Mouse (Mus musculus) intestine, postnatal 0 days (tissue): ENCODE measurements at regions not wholly inside any gene's neighbourhood (a gene's known extent, or its start where the extent isn't known, plus 50 kb on each side); places are given as distances from the start of the nearest gene placed in this dataset.

Experiments used
- ATAC-seq: fragments of 200-750 bp; cut with Nextera tagmentation; 2 replicates; pipeline ENCODE4 v1.8.0; 2017; ENCODE audit warnings: mild to moderate bottlenecking, moderate TSS enrichment, moderate library complexity
- H3K27ac ChIP-seq: fragments of 300-500 bp; sonication (generic); 2 replicates; pipeline ENCODE4 v1.5.1; 2014; ENCODE audit warnings: mild to moderate bottlenecking, low read depth, low read length, moderate library complexity
- H3K27me3 ChIP-seq: fragments of 300-500 bp; sonication (generic); replicated peaks from 2 replicates; pipeline ENCODE4 v1.6.1; 2014; ENCODE audit warnings: low read length, mixed read lengths; ENCODE audit not compliant: control insufficient read depth, insufficient read depth
- H3K36me3 ChIP-seq: fragments of 300-500 bp; sonication (generic); 2 replicates; pipeline ENCODE4 v1.6.1; 2014; ENCODE audit warnings: mild to moderate bottlenecking, moderate library complexity; ENCODE audit not compliant: control insufficient read depth, insufficient read depth
- H3K4me1 ChIP-seq: fragments of 300-500 bp; sonication (generic); replicated peaks from 2 replicates; pipeline ENCODE4 v1.6.1; 2014; ENCODE audit warnings: antibody characterized with exemption, low read length, mixed read lengths; ENCODE audit not compliant: control insufficient read depth, insufficient read depth
- H3K4me2 ChIP-seq: fragments of 300-500 bp; sonication (generic); replicated peaks from 2 replicates; pipeline ENCODE4 v1.6.1; 2014; ENCODE audit warnings: low read depth, mild to moderate bottlenecking, moderate library complexity
- H3K4me3 ChIP-seq: fragments of 300-500 bp; sonication (generic); 2 replicates; pipeline ENCODE4 v1.5.1; 2014; ENCODE audit warnings: low read depth, low read length
- H3K9ac ChIP-seq: fragments of 300-500 bp; sonication (generic); 2 replicates; pipeline ENCODE4 v1.6.1; 2014; ENCODE audit warnings: mild to moderate bottlenecking, low read depth, low read length
- H3K9me3 ChIP-seq: fragments of 300-500 bp; sonication (generic); 2 replicates; pipeline ENCODE4 v1.6.1; 2016; ENCODE audit warnings: mixed run types; ENCODE audit not compliant: control insufficient read depth
- CTCF ChIP-seq: sonication (generic); IDR thresholded peaks from 2 replicates; pipeline ENCODE4 v1.5.1; 2016; ENCODE audit warnings: low read depth, mild to moderate bottlenecking, control low read depth, antibody characterized with exemption, moderate library complexity
- WGBS: fragments of 180-500 bp; shearing (Covaris S2); extraction: QIAGEN DNeasy Blood & Tissue Kit; methylation state at CpG from one replicate; pipeline ENCODE4 v1.1.7; 2014; 5-methylcytosine and 5-hydroxymethylcytosine counted together

DNA sequence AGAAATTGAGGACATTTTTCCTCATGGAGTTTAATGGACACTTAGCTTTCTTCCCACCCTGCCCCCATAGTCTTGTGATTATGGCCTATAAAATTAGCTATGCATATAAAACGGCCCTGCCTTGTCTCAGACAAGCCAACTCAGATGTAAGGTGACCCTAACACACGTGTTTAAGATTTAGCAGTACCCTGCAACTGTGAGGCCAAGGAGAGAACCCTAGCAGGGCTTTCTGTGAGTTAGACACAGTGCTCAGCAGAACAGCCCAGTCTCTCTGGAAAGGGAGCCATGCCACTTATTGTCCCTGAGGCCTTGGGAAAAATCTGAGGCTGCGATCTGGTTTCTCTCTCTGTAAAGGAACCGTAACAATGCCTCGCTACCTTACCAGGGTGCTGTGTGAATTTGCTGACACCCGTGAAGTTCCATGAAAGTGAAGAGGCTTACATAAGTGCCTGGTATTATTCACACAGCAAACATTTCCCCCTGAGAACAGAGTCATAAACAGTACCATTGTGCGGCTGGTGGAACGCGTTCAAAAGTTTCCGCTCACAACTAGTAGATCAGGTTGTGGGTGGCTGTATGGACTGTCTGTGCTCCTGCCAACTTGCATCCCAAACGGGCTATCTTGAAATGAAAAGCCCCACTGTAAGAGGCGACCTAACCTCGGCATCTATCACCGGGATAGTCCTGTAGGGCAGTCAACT, 162.3 kb upstream of the Ankrd55 start:
- H3K27ac ChIP-seq = no peak overlapping the region
- WGBS = 70% methylated on average over 14 of the region's 14 CpGs
- ATAC-seq = no peak

DNA sequence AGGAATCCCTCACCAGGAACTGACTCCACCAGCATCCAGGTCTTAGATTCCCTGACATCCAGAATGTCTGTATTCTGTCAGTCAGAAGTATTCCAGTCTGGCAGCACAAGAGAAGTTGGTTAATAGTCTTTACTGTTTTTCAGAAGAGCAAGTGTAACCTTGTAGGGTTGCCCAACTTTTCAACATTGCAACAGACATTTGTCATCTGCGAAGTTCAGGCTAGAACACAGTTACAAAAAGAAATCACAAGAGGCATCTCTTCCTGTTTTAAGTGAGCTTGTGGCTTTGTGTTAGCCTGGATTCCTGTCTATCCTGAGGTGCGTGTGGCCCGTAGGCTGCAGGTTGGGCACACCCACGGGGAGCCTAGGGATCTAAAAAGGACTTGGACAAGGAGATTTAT, 158.0 kb upstream of the Ankrd55 start:
- Histone ChIP-seq H3K27ac (no peak overlapping the region), H3K4me3 (no peak overlapping the region), H3K36me3 (no peaks in the 10 kb centered on the region), H3K9ac (no peak overlapping the region), H3K27me3 (no peaks in the 10 kb centered on the region), H3K4me1 (no peaks in the 10 kb centered on the region), H3K4me2 (no peak overlapping the region), H3K9me3 (no peaks in the 10 kb centered on the region)
- 72% methylated on average over 4 of the region's 4 CpGs for WGBS
- no peak for TF ChIP-seq CTCF
- no peak for ATAC-seq

More for the DNA sequence above, 162.3 kb upstream of the Ankrd55 start:
- Histone ChIP-seq H3K27me3 (no peaks in the 10 kb centered on the region), H3K4me1 (no peaks in the 10 kb centered on the region), H3K9me3 (no peaks in the 10 kb centered on the region), H3K36me3 (no peaks in the 10 kb centered on the region), H3K4me2 (no peak overlapping the region), H3K9ac (no peak overlapping the region), H3K4me3 (no peak overlapping the region)
- no peak for TF ChIP-seq CTCF

DNA sequence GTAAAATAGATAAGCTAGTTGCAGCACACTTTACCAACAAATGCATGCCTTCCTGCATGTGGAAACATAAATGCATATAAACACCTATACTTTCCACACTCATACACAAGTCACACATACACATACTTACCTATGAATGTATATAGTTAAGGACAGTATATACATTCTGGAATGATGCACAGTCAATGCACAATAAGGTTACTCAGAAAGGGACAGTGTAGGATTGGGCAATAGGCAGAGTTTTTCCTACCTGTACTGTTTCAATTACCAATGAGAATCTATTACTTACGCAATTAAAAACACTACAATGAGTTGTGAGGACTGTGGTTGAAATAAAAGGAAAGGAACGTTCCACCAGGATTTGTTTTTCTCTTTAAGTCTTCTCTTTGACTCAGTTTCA, 157.5 kb upstream of the Ankrd55 start:
- TF ChIP-seq CTCF = no peak
- WGBS = 83% methylated on average over 2 of the region's 2 CpGs
- H3K4me2 ChIP-seq = no peak overlapping the region
- no peaks in the 10 kb centered on the region for H3K9me3 ChIP-seq
- H3K4me3 ChIP-seq = no peak overlapping the region
- H3K9ac ChIP-seq = no peak overlapping the region
- no peaks in the 10 kb centered on the region for H3K27me3 ChIP-seq
- H3K36me3 ChIP-seq = no peaks in the 10 kb centered on the region
- H3K27ac ChIP-seq = no peak overlapping the region
- no peaks in the 10 kb centered on the region for H3K4me1 ChIP-seq
- no peak for ATAC-seq

DNA sequence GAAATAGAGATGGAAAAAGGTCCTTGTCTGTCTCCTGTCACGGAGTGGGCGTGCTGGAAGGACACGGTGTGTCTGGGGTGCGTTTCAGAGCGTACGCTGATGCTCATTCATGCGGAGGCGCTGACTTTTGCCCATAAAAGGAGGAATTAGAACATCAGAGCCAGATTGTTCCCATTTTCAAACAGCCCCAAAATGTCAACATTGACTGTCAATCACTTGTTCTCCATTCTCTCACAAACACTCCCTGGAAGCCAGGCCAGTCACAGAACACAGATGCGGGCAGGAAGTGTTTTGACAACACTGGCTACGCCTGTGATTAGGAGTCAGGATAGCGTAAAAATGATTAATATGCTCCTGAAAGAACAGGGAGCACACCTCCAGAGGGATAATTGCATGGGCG, 157.1 kb upstream of the Ankrd55 start:
- H3K36me3 ChIP-seq = no peaks in the 10 kb centered on the region
- no peak overlapping the region for H3K4me2 ChIP-seq
- no peaks in the 10 kb centered on the region for H3K9me3 ChIP-seq
- H3K9ac ChIP-seq = no peak overlapping the region
- WGBS = 66% methylated on average over 12 of the region's 12 CpGs
- no peak for ATAC-seq
- TF ChIP-seq CTCF = no peak
- H3K4me3 ChIP-seq = no peak overlapping the region
- H3K4me1 ChIP-seq = no peaks in the 10 kb centered on the region
- H3K27me3 ChIP-seq = no peaks in the 10 kb centered on the region
- H3K27ac ChIP-seq = no peak overlapping the region

DNA sequence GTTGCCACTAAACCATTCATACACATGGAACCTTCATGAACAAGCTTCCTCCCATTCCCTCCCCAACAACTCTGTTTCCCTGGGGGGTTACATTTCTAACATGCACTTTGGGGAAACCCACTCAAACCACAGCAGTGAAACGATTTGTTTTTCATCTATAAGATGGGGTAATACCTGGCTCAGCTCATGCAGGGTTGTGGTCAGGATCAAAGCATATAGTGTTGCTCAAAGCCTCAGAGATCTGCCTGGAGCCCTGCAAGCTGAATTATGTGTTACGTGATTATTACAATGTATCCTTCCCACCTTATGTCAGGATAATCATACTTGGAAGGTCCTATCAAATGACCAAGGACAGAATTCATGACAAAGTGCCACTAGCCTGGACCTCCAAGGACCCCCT, 154.5 kb upstream of the Ankrd55 start:
- no peak overlapping the region for H3K9ac ChIP-seq
- H3K9me3 ChIP-seq = no peaks in the 10 kb centered on the region
- no peak overlapping the region for H3K4me2 ChIP-seq
- no peaks in the 10 kb centered on the region for H3K4me1 ChIP-seq
- H3K4me3 ChIP-seq = no peak overlapping the region
- no peak for TF ChIP-seq CTCF
- H3K36me3 ChIP-seq = no peaks in the 10 kb centered on the region
- 93% methylated on average over 2 of the region's 2 CpGs for WGBS
- no peak overlapping the region for H3K27ac ChIP-seq
- no peaks in the 10 kb centered on the region for H3K27me3 ChIP-seq
- no peak for ATAC-seq

DNA sequence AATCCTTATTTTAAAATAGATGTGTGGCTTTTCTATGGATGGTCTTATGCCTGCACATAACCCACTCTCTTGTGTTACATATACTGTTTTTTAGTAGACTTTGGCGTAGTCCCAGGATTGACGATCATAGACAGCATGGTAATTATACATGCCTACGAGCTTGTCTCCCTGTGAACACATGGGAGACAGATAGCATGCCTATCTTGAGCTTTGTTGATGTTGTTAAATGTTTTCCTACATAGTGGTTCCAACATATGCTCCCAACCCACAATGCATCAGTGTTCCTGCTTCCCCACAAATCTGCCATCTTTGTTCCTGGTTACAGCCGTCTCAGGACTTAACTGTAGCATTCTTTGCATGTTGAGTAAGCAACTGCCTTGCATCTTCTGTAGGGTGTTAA, 153.6 kb upstream of the Ankrd55 start:
- TF ChIP-seq CTCF = no peak
- WGBS = 93% methylated on average over 4 of the region's 4 CpGs
- H3K27me3 ChIP-seq = no peaks in the 10 kb centered on the region
- no peaks in the 10 kb centered on the region for H3K9me3 ChIP-seq
- H3K4me3 ChIP-seq = no peak overlapping the region
- H3K27ac ChIP-seq = no peak overlapping the region
- no peaks in the 10 kb centered on the region for H3K4me1 ChIP-seq
- H3K36me3 ChIP-seq = no peaks in the 10 kb centered on the region
- H3K4me2 ChIP-seq = no peak overlapping the region
- H3K9ac ChIP-seq = no peak overlapping the region
- ATAC-seq = no peak

DNA sequence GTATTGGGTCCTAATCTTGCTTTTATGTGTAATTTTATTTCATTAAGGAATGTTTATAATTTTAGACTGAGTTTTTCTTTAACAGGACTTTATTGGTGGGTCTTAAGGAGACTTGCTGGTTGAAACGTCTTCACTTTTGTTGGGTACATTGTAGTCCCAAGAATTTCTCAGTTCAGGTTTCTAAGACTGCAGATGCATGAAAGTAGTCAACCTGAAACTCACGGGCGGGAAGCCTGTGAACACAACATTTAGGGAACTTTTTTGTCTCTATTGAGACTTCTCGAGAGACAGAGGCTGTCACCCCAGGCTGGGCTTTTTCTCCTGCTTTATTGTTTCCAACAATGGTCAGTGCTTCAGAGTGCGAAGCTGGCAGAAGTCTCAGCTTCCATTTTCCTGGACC, 152.5 kb upstream of the Ankrd55 start:
- no peak for ATAC-seq
- H3K4me1 ChIP-seq = no peaks in the 10 kb centered on the region
- H3K36me3 ChIP-seq = no peaks in the 10 kb centered on the region
- no peaks in the 10 kb centered on the region for H3K27me3 ChIP-seq
- 90% methylated on average over 5 of the region's 5 CpGs for WGBS
- no peak overlapping the region for H3K4me2 ChIP-seq
- H3K27ac ChIP-seq = no peak overlapping the region
- no peak overlapping the region for H3K4me3 ChIP-seq
- H3K9me3 ChIP-seq = no peaks in the 10 kb centered on the region
- TF ChIP-seq CTCF = no peak
- no peak overlapping the region for H3K9ac ChIP-seq
